8 mouse cellular contexts compared by ENCODE assay signal in the genomic region with DNA sequence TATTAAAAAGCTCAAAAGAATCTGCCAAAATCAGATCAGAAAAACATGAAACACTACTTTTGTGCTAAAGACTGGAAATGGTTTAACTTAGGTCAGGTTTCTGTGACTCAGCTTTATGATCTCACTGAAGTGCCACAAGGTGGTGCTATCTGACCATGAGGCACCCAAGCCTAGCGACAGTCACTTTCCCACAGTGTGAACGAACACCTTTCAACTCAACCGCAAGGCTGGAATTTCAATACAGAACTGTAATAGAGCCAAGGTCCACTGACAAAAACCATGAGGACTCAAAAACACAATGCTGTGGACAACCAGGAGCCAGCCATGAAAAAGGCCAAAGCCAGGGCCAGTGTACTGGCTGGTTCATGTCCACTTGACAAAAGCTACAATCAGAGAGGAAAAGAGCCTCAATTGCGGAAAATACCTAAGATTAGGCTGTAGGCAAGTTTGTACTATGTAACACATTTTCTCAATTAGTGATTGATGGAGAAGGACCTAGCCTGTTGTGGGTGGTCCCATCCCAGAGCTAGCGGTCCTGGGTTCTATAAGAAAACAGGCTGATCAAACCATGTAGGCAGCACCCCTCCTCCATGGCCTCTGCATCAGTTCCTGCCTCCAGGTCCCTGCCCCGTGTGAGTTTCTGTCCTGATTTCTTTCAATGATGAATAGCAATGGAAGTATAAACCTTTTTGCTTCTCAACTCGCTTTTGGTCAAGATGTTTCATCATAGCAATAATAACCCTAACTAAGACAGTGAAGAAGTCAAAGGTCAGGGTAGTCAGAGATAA. TPM values are rescaled to one million over a fixed set of nuclear protein-coding genes. Genes with fewer than 3 reads are reported as not detected.
DNase-seq lines count a peak whose midpoint lies in the region; ATAC-seq and TF ChIP-seq lines count a peak whose summit lies in the region.

No protein-coding gene starts in this region.

- no peak for ATAC-seq in hindbrain, embryonic 14.5 days (ENCODE audit: low FRiP score)
- ATAC-seq in liver, embryonic 11.5 days (replicated peaks; ENCODE audit: low FRiP score) = no peak

- no peak overlapping the region for H3K4me2 ChIP-seq in hindbrain, embryonic 14.5 days (replicated peaks)
- H3K4me2 ChIP-seq in liver, embryonic 11.5 days = no peak overlapping the region

- no peak overlapping the region for H3K4me3 ChIP-seq in MEL (ENCODE audit: control insufficient read depth in 1 of 2, insufficient read depth in 1 of 2, low read depth in 2 of 2, low read length in 2 of 2)
- no peak overlapping the region for H3K4me3 ChIP-seq in hindbrain, embryonic 14.5 days (replicated peaks; ENCODE audit: low read length)
- no peak overlapping the region for H3K4me3 ChIP-seq in liver, embryonic 11.5 days (ENCODE audit: low read depth, low read length)

- no peak overlapping the region for H3K27ac ChIP-seq in MEL (ENCODE audit: control insufficient read depth, low read depth, low read length)
- H3K27ac ChIP-seq in hindbrain, embryonic 14.5 days = no peak overlapping the region
- no peak overlapping the region for H3K27ac ChIP-seq in liver, embryonic 11.5 days (ENCODE audit: low read depth, low read length)

- H3K9ac ChIP-seq in MEL (ENCODE audit: control insufficient read depth, low read depth, low read length, poor library complexity, severe bottlenecking) = no peak overlapping the region
- H3K9ac ChIP-seq in hindbrain, embryonic 14.5 days = no peak overlapping the region
- H3K9ac ChIP-seq in liver, embryonic 11.5 days (ENCODE audit: low read depth, low read length) = no peak overlapping the region

- H3K27me3 ChIP-seq in MEL (ENCODE audit: control insufficient read depth in 1 of 2, insufficient read depth in 2 of 2, low read length in 2 of 2) = no peaks in the 10 kb centered on the region
- no peaks in the 10 kb centered on the region for H3K27me3 ChIP-seq in hindbrain, embryonic 14.5 days (ENCODE audit: control insufficient read depth, insufficient read depth, low read length)
- H3K27me3 ChIP-seq in liver, embryonic 11.5 days (replicated peaks; ENCODE audit: control insufficient read depth, insufficient read depth, low read length) = no peaks in the 10 kb centered on the region

- TF ChIP-seq CTCF in MEL (IDR thresholded peaks at IDR 0.05 in 2 of 3, conservative IDR thresholded peaks at IDR 0.05 in 1 of 3; ENCODE audit: control insufficient read depth in 1 of 3, insufficient read depth in 1 of 3, low read depth in 2 of 3, low read length in 3 of 3, poor library complexity in 1 of 3, severe bottlenecking in 1 of 3) = peak; percentile 46 to 60 (median 48)

- peaks cover 10% of the 10 kb centered on the region; the same call in 1 of the 2 replicates for H3K79me2 ChIP-seq in MEL (ENCODE audit: control insufficient read depth, insufficient read depth, low read length, poor library complexity)

- no peaks in the 10 kb centered on the region for H3K4me1 ChIP-seq in MEL (ENCODE audit: control insufficient read depth in 1 of 2, insufficient read depth in 2 of 2, low read length in 2 of 2)
- no peaks in the 10 kb centered on the region for H3K4me1 ChIP-seq in hindbrain, embryonic 14.5 days (replicated peaks; ENCODE audit: control insufficient read depth, insufficient read depth, low read length)
- no peaks in the 10 kb centered on the region for H3K4me1 ChIP-seq in liver, embryonic 11.5 days (replicated peaks; ENCODE audit: control insufficient read depth, insufficient read depth, low read length)

- peak; percentile 29 for TF ChIP-seq RAD21 in MEL (IDR thresholded peaks at IDR 0.05; ENCODE audit: low read depth, low read length)

- H3K9me3 ChIP-seq in MEL (replicated peaks; ENCODE audit: insufficient read depth, low read length) = no peaks in the 10 kb centered on the region
- H3K9me3 ChIP-seq in hindbrain, embryonic 14.5 days (ENCODE audit: control insufficient read depth, low read length) = no peaks in the 10 kb centered on the region
- H3K9me3 ChIP-seq in liver, embryonic 11.5 days (ENCODE audit: control insufficient read depth, low read length) = no peaks in the 10 kb centered on the region

- no peak for TF ChIP-seq EP300 in MEL (IDR thresholded peaks at IDR 0.05; ENCODE audit: low read depth in 1 of 2, low read length in 2 of 2)

- peaks cover 0 to 65% of the 10 kb centered on the region in 2 experiments; a peak in 2 of 4 replicates for H3K36me3 ChIP-seq in MEL (ENCODE audit: control insufficient read depth in 1 of 2, insufficient read depth in 2 of 2, low read length in 2 of 2)
- peaks cover 60% of the 10 kb centered on the region for H3K36me3 ChIP-seq in hindbrain, embryonic 14.5 days (replicated peaks; ENCODE audit: control insufficient read depth, insufficient read depth)
- peaks cover 41% of the 10 kb centered on the region for H3K36me3 ChIP-seq in liver, embryonic 11.5 days (ENCODE audit: control insufficient read depth, insufficient read depth, low read length)

- no peak for TF ChIP-seq POLR2A in MEL (IDR thresholded peaks at IDR 0.05; ENCODE audit: control insufficient read depth in 1 of 2, insufficient read depth in 1 of 2, low read depth in 1 of 2, low read length in 2 of 2, poor library complexity in 1 of 2)

- 62% methylated on average over 7 of the region's 7 CpGs for WGBS in hindbrain, embryonic 14.5 days
- WGBS in liver, embryonic 11.5 days = 73% methylated on average over 7 of the region's 7 CpGs

- DNase-seq in left cerebral cortex, adult 18-20 months (ENCODE audit: low spot score in 2 of 2) = peak; percentile 27 to 49
- no peak for DNase-seq in left cerebral cortex, adult 11 months (ENCODE audit: low spot score)
- peak; percentile 55 for DNase-seq in MEL (ENCODE audit: low read depth, low spot score)
- DNase-seq in cerebellum, postnatal 10 days = peak; percentile 68 to 72
- DNase-seq in hindbrain, embryonic 14.5 days (ENCODE audit: low spot score) = peak; percentile 72
- peak; percentile 34 for DNase-seq in liver, embryonic 11.5 days (ENCODE audit: low spot score)
- DNase-seq in retina, adult 2 months (ENCODE audit: low read depth, low spot score) = peak; percentile 42
- no peak for DNase-seq in c-Kit-positive CD71-positive TER-119-positive erythroid progenitor cells, embryonic 14.5 days (ENCODE audit: low spot score)

TF ChIP-seq in MEL, 35 proteins besides CTCF, POLR2A, EP300 and RAD21:
- TF ChIP-seq ZC3H11A (IDR thresholded peaks at IDR 0.05; ENCODE audit: low read depth, low read length) = no peak
- TF ChIP-seq MYC (IDR thresholded peaks at IDR 0.05; ENCODE audit: low read depth, low read length) = 0 out of 2 replicates have a peak, but pooled peaks have one; percentile 32
- 0 out of 2 replicates have a peak, but pooled peaks have one; percentile 43 for TF ChIP-seq POLR2AphosphoS2 (IDR thresholded peaks at IDR 0.05; ENCODE audit: low read length)
- TF ChIP-seq SMC3 (IDR thresholded peaks at IDR 0.05; ENCODE audit: low read depth, low read length) = peak; percentile 41
- TF ChIP-seq BHLHE40 (IDR thresholded peaks at IDR 0.05; ENCODE audit: borderline replicate concordance, low read depth, low read length) = no peak
TF ChIP-seq in MEL: peak in this region for 3.

RNA-seq across cellular contexts. Expression of a gene that starts 18.1 kb away (rescaled TPM):
- under 1 TPM; 0.59 to 0.77 TPM for total RNA-seq in left cerebral cortex, adult 18-20 months (2021)
- total RNA-seq in MEL (2012; rRNA removed) = 0.31 and 0.56 TPM in 2 replicates
- polyA plus RNA-seq in MEL (2012; ENCODE audit: insufficient read depth in 1 of 2, insufficient read length in 2 of 2, low read depth in 1 of 2, low replicate concordance in 2 of 2, missing spikeins in 1 of 2) = 1 to 10 TPM in 1 of 2 experiments, not detected in 1; 1.3 TPM
- polyA plus RNA-seq in hindbrain, embryonic 14.5 days (2014; fragmentation: Nextera tagmentation; extraction: Ambion mirVana) = 1.1 TPM in 2 replicates
- 2.3 TPM in 2 replicates for polyA plus RNA-seq in liver, embryonic 11.5 days (2014; fragmentation: Nextera tagmentation; extraction: Ambion mirVana)

RNA-seq across cellular contexts. Expression of a gene that starts 21.2 kb away (rescaled TPM):
- 100 to 1,000 TPM; 132 to 156 TPM for total RNA-seq in left cerebral cortex, adult 18-20 months (2021)
- total RNA-seq in MEL (2012; rRNA removed) = 158 and 177 TPM in 2 replicates
- polyA plus RNA-seq in MEL (2012; ENCODE audit: insufficient read depth in 1 of 2, insufficient read length in 2 of 2, low read depth in 1 of 2, low replicate concordance in 2 of 2, missing spikeins in 1 of 2) = 100 to 1,000 TPM; 310 to 471 TPM
- 127 and 139 TPM in 2 replicates for polyA plus RNA-seq in hindbrain, embryonic 14.5 days (2014; fragmentation: Nextera tagmentation; extraction: Ambion mirVana)
- polyA plus RNA-seq in liver, embryonic 11.5 days (2014; fragmentation: Nextera tagmentation; extraction: Ambion mirVana) = 199 and 207 TPM in 2 replicates

RNA-seq across cellular contexts. Expression of a gene that starts 33.8 kb away (rescaled TPM):
- total RNA-seq in left cerebral cortex, adult 18-20 months (2021) = 1 to 10 TPM; 2.4 to 2.9 TPM
- total RNA-seq in MEL (2012; rRNA removed) = 9.3 and 9.6 TPM in 2 replicates
- 10 to 100 TPM in 1 of 2 experiments, not detected in 1; 12.2 TPM for polyA plus RNA-seq in MEL (2012; ENCODE audit: insufficient read depth in 1 of 2, insufficient read length in 2 of 2, low read depth in 1 of 2, low replicate concordance in 2 of 2, missing spikeins in 1 of 2)
- polyA plus RNA-seq in hindbrain, embryonic 14.5 days (2014; fragmentation: Nextera tagmentation; extraction: Ambion mirVana) = 13.5 and 19.2 TPM in 2 replicates
- 25.3 and 28.1 TPM in 2 replicates for polyA plus RNA-seq in liver, embryonic 11.5 days (2014; fragmentation: Nextera tagmentation; extraction: Ambion mirVana)

Comparison
In these comparisons a context has a peak if more than half of its experiments do, and no peak if none do; other contexts are left out.
1. DNase-seq: peak in left cerebral cortex, adult 18-20 months (2 of 2), MEL (single experiment), cerebellum, postnatal 10 days (2 of 2), hindbrain, embryonic 14.5 days (single experiment), liver, embryonic 11.5 days (single experiment) and retina, adult 2 months (single experiment); none in left cerebral cortex, adult 11 months (single experiment) and c-Kit-positive CD71-positive TER-119-positive erythroid progenitor cells, embryonic 14.5 days (single experiment).